Mouse (Mus musculus): ENCODE measurements at regions not wholly inside any gene's neighbourhood (a gene's known extent, or its start where the extent isn't known, plus 50 kb on each side); places are given as distances from the start of the nearest gene placed in this dataset.

GRCm38 (mm10) chr15:97465366-97465765 is 218.3 kb upstream of the Amigo2 start:
- Histone ChIP-seq H3K27me3 (ENCODE audit: insufficient read depth, low read length) (no peaks in the 10 kb centered on the region), H3K36me3 (ENCODE audit: insufficient read depth, low read length) (no peaks in the 10 kb centered on the region), H3K4me3 (ENCODE audit: low read length) (no peak overlapping the region), H3K4me1 (ENCODE audit: insufficient read depth, low read length) (no peaks in the 10 kb centered on the region), H3K27ac (no peak overlapping the region), H3K4me2 (ENCODE audit: low read depth, low read length) (no peak overlapping the region), H3K9ac (replicated peaks; ENCODE audit: low read length) (no peak overlapping the region), H3K9me3 (ENCODE audit: low read length) (no peaks in the 10 kb centered on the region)
- TF ChIP-seq CTCF (IDR thresholded peaks at IDR 0.05; ENCODE audit: low read depth) = no peak
- DNase-seq (ENCODE audit: low spot score) = no peak
- ATAC-seq = no peak
- 94% methylated on average over 8 of the region's 8 CpGs for WGBS

GRCm38 (mm10) chr15:97464737-97465136 is 217.7 kb upstream of the Amigo2 start:
- 83% methylated on average over 9 of the region's 9 CpGs for WGBS
- ATAC-seq = no peak
- TF ChIP-seq CTCF (IDR thresholded peaks at IDR 0.05; ENCODE audit: low read depth) = no peak

GRCm38 (mm10) chr15:97462587-97462986 is 215.5 kb upstream of the Amigo2 start:
- no peak for ATAC-seq
- no peaks in the 10 kb centered on the region for H3K4me1 ChIP-seq (ENCODE audit: insufficient read depth, low read length)
- no peak overlapping the region for H3K4me3 ChIP-seq (ENCODE audit: low read length)
- H3K4me2 ChIP-seq (ENCODE audit: low read depth, low read length) = no peak overlapping the region
- no peaks in the 10 kb centered on the region for H3K27me3 ChIP-seq (ENCODE audit: insufficient read depth, low read length)
- no peaks in the 10 kb centered on the region for H3K9me3 ChIP-seq (ENCODE audit: low read length)
- TF ChIP-seq CTCF (IDR thresholded peaks at IDR 0.05; ENCODE audit: low read depth) = no peak
- no peak overlapping the region for H3K27ac ChIP-seq
- no peak for DNase-seq (ENCODE audit: low spot score)
- 86% methylated on average over 2 of the region's 2 CpGs for WGBS
- no peak overlapping the region for H3K9ac ChIP-seq (replicated peaks; ENCODE audit: low read length)
- H3K36me3 ChIP-seq (ENCODE audit: insufficient read depth, low read length) = no peaks in the 10 kb centered on the region

More at GRCm38 (mm10) chr15:97464737-97465136, 217.7 kb upstream of the Amigo2 start:
- Histone ChIP-seq H3K4me2 (ENCODE audit: low read depth, low read length) (no peak overlapping the region), H3K4me1 (ENCODE audit: insufficient read depth, low read length) (no peaks in the 10 kb centered on the region), H3K36me3 (ENCODE audit: insufficient read depth, low read length) (no peaks in the 10 kb centered on the region), H3K9me3 (ENCODE audit: low read length) (no peaks in the 10 kb centered on the region), H3K27me3 (ENCODE audit: insufficient read depth, low read length) (no peaks in the 10 kb centered on the region), H3K27ac (no peak overlapping the region), H3K4me3 (ENCODE audit: low read length) (no peak overlapping the region), H3K9ac (replicated peaks; ENCODE audit: low read length) (no peak overlapping the region)
- no peak for DNase-seq (ENCODE audit: low spot score)

- H3K9me3 ChIP-seq (ENCODE audit: low read length) = no peaks in the 10 kb centered on the region
- H3K36me3 ChIP-seq (ENCODE audit: insufficient read depth, low read length) = no peaks in the 10 kb centered on the region
- H3K4me3 ChIP-seq (ENCODE audit: low read length) = no peak overlapping the region
- 84% methylated on average over 7 of the region's 7 CpGs for WGBS
- H3K27me3 ChIP-seq (ENCODE audit: insufficient read depth, low read length) = no peaks in the 10 kb centered on the region
- no peak for DNase-seq (ENCODE audit: low spot score)
- ATAC-seq = no peak
- no peaks in the 10 kb centered on the region for H3K4me1 ChIP-seq (ENCODE audit: insufficient read depth, low read length)
- no peak overlapping the region for H3K27ac ChIP-seq
- no peak for TF ChIP-seq CTCF (IDR thresholded peaks at IDR 0.05; ENCODE audit: low read depth)
- no peak overlapping the region for H3K9ac ChIP-seq (replicated peaks; ENCODE audit: low read length)
- no peak overlapping the region for H3K4me2 ChIP-seq (ENCODE audit: low read depth, low read length)
Measured at GRCm38 (mm10) chr15:97462006-97462405, 214.9 kb upstream of the Amigo2 start.

- Histone ChIP-seq H3K9me3 (ENCODE audit: low read length) (no peaks in the 10 kb centered on the region), H3K4me3 (ENCODE audit: low read length) (no peak overlapping the region), H3K4me2 (ENCODE audit: low read depth, low read length) (no peak overlapping the region), H3K9ac (replicated peaks; ENCODE audit: low read length) (no peak overlapping the region), H3K4me1 (ENCODE audit: insufficient read depth, low read length) (no peaks in the 10 kb centered on the region), H3K36me3 (ENCODE audit: insufficient read depth, low read length) (no peaks in the 10 kb centered on the region), H3K27me3 (ENCODE audit: insufficient read depth, low read length) (no peaks in the 10 kb centered on the region), H3K27ac (no peak overlapping the region)
- 80% methylated on average over 7 of the region's 7 CpGs for WGBS
- DNase-seq (ENCODE audit: low spot score) (no peak), ATAC-seq (no peak)
- no peak for TF ChIP-seq CTCF (IDR thresholded peaks at IDR 0.05; ENCODE audit: low read depth)
Measured at GRCm38 (mm10) chr15:97461060-97461459, 214.0 kb upstream of the Amigo2 start.

- H3K27ac ChIP-seq = no peak overlapping the region
- ATAC-seq (no peak), DNase-seq (ENCODE audit: low spot score) (no peak)
- no peaks in the 10 kb centered on the region for H3K36me3 ChIP-seq (ENCODE audit: insufficient read depth, low read length)
- H3K27me3 ChIP-seq (ENCODE audit: insufficient read depth, low read length) = no peaks in the 10 kb centered on the region
- TF ChIP-seq CTCF (IDR thresholded peaks at IDR 0.05; ENCODE audit: low read depth) = no peak
- H3K4me3 ChIP-seq (ENCODE audit: low read length) = no peak overlapping the region
- H3K4me2 ChIP-seq (ENCODE audit: low read depth, low read length) = no peak overlapping the region
- no peak overlapping the region for H3K9ac ChIP-seq (replicated peaks; ENCODE audit: low read length)
- no peaks in the 10 kb centered on the region for H3K4me1 ChIP-seq (ENCODE audit: insufficient read depth, low read length)
- no peaks in the 10 kb centered on the region for H3K9me3 ChIP-seq (ENCODE audit: low read length)
- 89% methylated on average over 7 of the region's 7 CpGs for WGBS
Measured at GRCm38 (mm10) chr15:97460360-97460719, 213.3 kb upstream of the Amigo2 start.

- DNase-seq (ENCODE audit: low spot score) (no peak), ATAC-seq (no peak)
- no peaks in the 10 kb centered on the region for H3K4me1 ChIP-seq (ENCODE audit: insufficient read depth, low read length)
- no peak overlapping the region for H3K4me2 ChIP-seq (ENCODE audit: low read depth, low read length)
- no peak overlapping the region for H3K27ac ChIP-seq
- 89% methylated on average over 19 of the region's 19 CpGs for WGBS
- H3K9me3 ChIP-seq (ENCODE audit: low read length) = no peaks in the 10 kb centered on the region
- no peaks in the 10 kb centered on the region for H3K36me3 ChIP-seq (ENCODE audit: insufficient read depth, low read length)
- no peak overlapping the region for H3K4me3 ChIP-seq (ENCODE audit: low read length)
- H3K9ac ChIP-seq (replicated peaks; ENCODE audit: low read length) = no peak overlapping the region
- H3K27me3 ChIP-seq (ENCODE audit: insufficient read depth, low read length) = no peaks in the 10 kb centered on the region
- no peak for TF ChIP-seq CTCF (IDR thresholded peaks at IDR 0.05; ENCODE audit: low read depth)
Measured at GRCm38 (mm10) chr15:97459606-97460359, 212.7 kb upstream of the Amigo2 start.
